Mouse (Mus musculus) layer of hippocampus, adult 8-10 months (tissue): ENCODE measurements around the gene Ugt1a5. TPM values are rescaled to one million over a fixed set of nuclear protein-coding genes. Genes with fewer than 3 reads are reported as not detected.

Experiments used
- DNase-seq, 2 experiments: peaks; one replicate each; pipeline ENCODE4 v3.0.0; 2022; ENCODE audit warnings: low spot score in 2 of 2
- total RNA-seq, 4 experiments: library from RNA; stranded (reverse); gene quantifications; 2 replicates each; pipeline ENCODE4 v1.2.4; 2022

Gene Ugt1a5
- total RNA-seq, 4 experiments from 2014 or later, result 0.65 TPM; not detected in 3

DNA sequence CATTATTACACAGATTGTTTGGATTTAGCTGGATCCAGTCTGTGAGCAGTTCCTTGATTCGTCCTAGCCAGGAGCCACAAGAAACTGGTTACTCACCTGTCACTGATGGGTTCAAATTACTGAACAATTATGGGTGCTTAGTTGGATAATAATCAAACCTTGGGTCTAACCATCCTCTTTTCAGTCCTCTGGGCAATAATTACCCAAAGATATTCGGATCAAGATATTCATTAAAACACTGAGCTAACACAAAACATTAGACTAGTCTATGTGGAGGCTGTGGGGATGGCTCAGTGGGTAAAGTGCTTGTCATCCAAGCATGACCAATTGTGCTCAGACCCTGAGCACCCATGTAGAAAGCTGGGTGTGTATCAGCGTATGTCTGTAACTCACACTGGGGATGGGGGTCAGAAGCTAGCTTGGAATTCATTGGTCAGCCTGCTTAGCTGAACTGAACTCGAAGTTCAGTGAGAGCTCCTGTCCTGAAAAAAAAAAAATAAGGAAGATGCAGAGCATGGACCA, 70.1 kb downstream of the Ugt1a5 start:
- no peak for DNase-seq

DNA sequence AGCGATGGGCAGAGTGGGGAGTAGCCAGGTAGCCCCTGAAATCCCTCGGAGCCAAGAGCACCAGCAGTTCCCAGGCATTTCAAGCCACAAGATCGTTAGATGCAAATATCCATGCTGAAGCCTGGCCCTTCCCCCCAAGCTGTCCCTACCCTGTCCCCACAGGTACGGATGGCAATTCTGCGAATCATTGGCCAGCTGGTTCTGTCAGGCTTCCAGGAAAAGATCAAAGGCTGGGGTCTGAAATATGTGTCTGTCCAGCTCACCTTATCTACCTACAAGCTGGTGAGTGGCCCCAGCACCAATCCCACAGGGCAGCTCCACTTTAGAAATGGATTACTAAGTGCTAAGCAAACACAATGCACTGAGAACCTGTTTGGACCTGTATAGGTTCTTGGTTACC, 71.5 kb downstream of the Ugt1a5 start:
- DNase-seq, result no peak

DNA sequence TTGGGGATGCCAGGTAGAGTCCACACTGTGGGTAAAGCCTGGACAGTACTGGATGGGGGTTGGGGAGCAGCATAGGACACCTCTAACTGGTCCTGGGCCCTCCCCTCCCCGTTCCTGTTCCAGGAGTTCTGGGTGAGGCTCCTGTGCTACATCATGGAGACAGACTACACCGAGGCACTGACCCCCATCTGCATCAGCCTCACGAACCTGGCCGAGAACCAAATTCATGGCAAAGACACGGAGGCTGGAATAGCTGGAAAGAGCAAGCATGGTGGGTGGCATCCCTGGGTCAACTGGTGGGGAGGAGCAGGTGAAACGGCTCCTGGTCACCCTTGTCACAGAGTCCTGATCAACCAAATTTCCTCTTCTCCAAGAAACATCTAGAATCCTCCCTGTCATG, 73.0 kb downstream of the Ugt1a5 start:
- DNase-seq, result no peak

DNA sequence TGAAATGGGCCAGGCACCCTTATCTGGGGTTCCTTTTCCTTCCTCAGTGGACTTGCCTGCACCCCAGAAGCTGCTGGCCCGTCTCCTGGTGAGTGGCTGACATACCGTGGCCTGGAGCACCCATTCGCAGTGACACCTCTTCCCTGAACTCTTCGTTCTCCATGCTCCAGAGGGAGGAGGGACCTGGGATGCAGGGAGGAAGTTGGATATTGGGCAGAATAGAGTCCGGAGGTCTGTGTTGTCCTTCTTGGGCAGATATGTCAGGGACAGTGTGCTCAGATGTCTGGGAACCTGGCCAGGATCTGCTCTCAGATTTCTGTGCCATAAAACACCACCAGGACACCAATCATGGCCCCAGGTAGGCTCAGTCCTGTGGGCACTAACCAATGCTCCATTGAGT, 74.3 kb downstream of the Ugt1a5 start:
- DNase-seq, result no peak

DNA sequence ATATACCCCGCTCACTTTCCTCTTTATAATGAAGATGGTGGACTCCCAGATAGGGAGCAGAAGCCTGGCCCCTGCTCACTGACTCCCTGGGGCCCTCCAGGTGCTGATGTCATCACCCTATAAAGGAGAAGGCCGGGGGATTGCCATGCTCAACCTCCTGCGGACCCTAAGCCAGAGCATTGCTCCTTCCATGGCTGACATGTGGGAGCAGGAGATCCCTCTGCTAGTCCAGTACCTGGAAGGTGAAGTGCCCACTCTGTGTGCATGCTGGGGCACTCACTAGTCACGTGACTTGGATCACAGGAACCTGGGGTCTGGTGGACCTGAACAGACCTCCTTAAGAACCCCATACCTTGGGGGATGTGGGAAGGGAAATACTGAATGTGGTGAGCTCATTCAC, 74.8 kb downstream of the Ugt1a5 start:
- DNase-seq, result no peak

DNA sequence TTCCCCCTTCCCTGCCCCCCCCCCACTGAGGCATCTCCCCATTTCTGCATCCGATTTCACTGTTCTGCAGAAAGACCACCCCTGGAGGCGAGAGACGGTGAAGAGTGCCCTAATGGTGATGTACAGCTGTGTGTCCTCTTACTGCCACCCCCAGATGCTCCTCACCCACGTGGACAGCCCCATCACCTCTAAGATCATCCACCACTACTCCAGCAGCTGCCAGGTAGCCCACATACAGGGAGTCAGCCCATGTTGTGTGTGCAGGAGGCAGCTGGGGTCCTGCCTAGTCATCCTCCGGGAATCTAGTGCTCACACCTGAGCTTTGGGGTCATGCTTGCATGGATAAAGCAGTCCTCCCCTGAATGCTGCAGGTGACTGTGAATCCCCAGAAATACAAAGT, 78.0 kb downstream of the Ugt1a5 start:
- DNase-seq, result no peak

DNA sequence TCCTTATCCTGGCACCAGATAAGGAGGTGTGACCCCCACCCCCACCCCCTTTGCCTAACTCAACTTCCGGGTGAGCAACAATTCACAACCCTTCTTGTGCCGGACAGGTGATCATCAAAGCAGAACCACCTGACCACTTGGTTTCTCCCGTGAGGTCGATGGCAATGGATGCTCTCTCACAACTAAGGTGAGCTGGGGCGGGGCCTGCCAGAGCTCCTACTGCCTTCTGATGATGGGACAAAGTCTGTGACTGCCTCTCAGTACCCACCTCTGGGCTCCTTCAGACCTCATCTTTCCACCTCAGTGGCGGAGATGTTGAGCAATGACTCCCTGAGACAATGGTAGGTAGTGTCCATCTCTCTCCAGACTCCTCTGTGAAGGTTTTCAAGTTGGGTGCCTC, 80.1 kb downstream of the Ugt1a5 start:
- no peak for DNase-seq

DNA sequence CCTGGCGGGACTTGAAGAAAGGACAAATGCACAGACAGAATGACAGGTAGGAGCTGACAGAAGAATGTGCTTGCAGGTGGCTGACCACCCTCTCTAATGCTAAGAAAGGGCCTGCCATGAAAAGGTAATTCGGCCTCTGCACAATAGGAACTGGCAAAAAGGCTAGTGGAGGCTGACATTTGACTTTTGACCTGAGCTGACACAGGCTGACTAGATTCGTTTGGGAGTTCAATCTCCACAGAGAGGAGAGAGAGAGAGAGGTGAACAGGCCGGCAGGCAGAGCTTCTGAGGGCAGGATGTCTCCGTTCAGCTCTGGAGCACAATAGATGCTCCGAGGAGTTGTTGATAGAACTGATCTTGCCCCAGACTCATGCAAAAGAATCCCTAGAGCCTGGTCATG, 80.6 kb downstream of the Ugt1a5 start:
- no peak for DNase-seq

DNA sequence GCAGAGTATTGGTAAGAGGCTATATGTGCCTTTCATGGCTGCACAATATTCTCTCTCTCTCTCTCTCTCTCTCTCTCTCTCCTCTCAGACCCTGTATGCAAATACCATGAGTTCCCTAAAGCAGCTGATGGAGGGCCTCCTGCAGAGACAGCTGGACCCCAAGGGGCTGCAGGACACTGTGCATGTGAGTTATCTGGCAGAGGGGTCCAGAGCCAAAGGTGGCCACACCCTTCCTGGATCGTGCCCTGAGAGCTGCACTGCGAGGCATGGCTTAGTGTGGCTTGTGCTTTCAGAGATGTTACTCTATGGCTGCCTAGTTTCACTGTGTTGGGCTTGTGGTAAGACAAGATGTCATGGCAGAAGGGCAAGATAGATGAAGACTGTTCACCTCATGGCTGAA, 81.8 kb downstream of the Ugt1a5 start:
- DNase-seq, result no peak

DNA sequence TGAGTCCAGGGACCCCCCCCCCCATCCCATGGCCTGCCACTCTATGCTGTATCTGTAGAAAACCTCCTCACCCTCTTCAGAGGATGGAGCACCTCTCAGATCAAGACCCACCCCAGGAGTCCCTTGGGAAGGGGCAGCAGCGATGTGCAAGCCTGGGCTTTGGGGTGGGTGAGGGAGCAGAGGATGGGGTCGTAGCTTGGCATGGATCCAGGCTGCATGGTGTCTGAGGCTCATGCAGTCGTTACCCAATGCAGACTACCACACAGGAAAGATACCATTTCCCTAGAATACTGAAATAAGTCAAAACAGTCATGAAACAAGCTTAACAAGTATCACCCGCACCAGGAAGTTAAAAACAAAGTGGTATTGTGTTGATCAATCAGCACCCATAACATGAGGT, 82.8 kb downstream of the Ugt1a5 start:
- DNase-seq, result no peak

DNA sequence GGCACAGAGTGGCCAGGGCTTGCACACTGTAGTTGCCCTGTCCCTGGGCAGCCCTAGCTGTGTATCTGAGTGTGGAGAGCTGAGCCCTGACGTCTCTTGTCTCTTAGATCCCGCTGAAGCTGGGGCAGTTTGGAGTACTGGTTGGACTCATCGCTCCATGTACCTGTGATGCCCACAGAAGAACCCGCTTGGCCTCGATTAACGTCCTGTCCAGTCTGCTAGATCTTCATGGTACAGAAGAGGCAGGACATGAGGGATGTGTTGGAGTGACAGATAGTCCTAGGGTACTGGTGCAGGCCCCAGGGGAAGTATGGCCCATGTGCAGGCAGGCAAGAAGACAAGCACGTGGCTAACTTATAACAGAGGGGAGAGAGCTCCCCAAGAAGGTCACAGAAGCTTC, 83.8 kb downstream of the Ugt1a5 start:
- no peak for DNase-seq

DNA sequence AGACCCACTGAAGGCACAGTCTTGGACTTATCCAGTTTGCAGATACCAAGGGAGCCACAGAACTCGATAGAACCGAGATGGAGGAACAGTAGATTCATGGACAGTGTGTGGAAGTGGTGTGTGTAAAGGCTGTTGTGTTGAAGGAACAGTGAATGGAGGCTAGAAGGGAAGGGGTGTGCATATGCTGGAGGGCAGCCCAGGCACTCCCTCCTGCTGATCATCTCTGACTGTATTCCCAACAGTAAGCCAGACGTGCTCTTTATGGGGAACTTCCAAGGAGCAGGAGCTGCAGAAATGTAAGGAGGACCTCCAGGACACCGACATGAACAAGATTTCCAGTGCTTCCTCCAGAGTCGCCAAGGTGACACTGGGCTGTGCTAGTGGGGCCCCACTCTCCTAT, 84.2 kb downstream of the Ugt1a5 start:
- DNase-seq, result no peak

DNA sequence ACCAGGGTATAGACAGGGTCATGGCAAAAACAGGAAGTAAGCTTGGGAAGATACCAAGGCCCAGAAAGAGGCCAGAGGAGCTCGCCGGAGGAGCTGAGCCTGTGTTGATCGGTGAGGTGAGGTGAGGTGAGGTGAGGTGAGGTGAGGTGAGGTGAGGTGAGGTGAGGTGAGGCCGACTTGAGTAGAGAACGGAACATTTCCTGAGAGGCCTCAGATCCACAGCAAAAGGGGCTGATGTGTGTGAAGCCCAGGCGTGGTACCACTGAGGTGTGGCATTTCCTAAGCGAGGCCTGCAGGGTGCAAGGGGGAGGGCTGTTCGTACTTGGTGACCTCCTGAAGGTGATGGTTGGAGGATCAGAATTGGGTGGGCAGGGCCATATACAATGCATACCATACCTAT, 87.3 kb downstream of the Ugt1a5 start:
- no peak for DNase-seq

DNA sequence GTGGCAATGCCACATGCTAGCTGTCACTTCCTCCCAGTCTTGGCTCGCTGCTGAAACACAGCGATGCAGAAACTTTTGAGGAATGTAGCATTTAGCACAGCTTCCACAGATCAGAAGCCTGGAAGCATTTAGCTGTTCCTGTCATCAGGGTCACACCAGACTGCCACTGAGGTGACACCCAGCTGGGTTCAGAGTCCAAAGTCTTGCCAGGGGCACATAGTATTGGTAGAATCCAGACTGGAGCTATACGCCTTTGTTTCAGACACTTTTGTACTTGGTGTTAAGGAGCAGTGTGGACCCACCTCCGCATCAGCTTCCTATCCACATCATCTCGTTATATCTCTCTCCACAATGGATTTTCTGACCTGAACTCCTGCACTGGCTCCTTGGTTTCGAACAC, 87.7 kb downstream of the Ugt1a5 start:
- no peak for DNase-seq

DNA sequence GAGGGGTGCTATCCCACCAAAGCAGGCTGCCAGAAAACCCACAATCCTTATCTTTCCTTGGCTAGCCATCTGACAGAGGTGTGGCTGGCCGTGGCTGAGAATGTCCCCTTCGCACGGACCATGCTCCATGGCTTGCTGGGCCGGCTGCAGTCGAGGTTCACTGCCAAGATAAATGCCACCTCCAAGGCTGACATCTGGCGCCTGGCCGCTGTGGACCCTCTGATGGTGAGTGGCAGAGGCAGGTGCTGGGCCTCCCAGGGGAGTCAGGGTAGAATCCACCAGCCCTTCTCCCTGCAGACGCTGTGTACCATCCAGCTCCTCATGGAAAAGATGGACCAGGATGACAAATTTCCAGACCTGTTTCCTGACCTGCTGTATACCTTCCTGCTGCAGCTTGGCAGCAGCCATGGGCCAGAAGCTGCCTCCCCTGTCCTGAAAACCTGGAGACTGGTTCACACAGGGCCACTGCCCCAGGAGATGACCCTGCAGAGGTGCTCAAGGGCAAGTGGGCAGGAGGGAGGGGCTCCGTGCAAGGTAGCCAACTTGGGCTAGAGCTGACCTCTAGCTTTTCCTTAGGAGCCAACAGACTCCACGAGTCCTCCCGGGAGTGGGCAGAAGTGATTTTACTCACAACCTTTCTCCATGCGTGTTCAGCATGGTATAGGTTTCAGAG, 89.1 kb downstream of the Ugt1a5 start:
- DNase-seq, result peak in 1 of 2 experiments; percentile 26

DNA sequence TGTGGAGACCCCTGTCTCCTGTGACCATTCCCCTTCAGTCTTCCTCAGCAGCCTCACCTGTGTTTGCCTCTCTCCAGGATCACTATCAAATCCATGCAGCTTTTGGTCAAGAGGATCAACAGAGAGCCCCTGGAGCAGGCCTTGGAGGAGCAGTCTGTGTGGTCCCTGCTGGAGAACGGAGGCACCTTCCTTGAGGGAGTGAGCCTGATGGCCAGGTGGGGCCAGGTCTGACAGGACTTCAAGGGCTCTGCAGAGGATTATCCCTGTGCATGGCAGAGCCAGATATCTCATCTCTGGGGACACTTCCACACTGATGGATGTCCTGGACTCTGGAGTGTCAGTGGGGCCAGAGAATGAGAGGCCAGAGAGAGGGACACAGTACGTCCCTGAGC, 89.7 kb downstream of the Ugt1a5 start:
- no peak for DNase-seq

DNA sequence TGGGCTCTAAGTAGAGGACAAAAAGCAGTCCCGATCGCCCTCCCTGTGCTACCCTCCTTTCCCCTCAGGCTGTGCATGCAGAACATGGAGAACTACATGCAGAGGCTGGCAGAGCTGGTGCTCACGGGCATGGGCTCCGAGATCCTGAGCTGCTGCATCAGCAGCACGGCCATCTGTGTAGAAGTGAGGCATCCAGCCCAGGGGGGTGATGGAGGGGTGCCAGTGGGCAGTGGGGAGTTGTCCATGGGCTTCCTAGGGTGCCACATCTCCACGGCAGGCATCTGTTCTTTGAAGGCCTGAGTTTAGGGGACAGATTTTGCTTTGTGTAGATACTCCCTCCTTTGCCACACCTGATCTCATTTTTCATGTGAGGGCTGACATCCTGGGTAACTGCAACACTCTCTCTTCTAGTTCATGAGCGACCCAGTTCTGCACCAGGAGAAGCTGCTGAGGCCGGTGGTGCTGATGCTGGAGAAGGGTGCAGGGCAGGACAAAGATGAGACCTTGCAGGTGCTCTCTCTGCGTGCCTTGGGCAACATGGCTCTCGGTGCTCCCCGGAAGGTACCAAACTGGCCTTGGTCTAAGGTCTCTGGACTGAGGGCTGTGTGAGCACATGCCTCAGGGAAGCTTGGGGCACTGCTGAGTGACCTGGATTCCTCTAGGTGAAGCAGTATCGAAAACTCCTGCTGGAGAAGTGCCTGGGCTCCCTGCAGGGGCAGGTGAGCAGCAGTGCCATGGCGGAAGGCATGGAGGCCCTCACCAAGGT, 90.4 kb downstream of the Ugt1a5 start:
- DNase-seq, result peak in 1 of 2 experiments; percentile 22

DNA sequence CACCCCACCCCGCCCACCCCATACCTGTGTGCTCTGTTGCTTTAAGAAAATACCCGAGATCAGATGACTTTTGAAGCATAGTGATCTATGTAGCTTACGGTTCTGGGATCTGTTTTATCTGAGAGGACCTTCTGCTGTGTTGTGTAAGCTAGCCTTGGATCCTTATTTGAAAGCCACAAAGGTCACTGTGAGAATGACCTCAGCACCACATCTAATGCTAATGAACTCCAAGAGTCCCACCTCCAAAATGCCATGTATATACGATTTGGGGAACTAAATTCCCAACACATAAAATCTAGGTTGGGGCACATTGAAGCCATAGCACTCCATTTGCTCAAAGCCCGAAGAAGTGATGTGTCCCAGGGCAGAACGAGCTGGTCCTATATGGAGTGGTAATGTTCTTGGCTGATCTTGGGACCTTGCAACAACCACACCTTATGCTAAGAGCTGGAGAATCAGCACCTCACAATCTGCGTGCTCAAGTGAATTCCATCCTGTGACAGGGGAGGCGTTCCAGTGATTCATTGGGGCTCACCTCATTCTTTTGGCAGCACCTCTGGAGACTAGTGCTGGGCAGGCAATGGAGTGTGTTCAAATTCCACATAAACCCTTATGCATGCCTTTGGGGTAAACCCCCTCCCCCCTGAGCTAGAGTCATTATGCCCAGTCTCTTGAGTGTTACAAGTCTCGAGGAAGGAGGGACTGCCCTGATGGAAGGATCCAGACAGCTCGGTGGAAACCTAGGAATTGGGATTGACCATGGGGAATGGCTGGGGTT, 91.3 kb downstream of the Ugt1a5 start:
- DNase-seq, result no peak

DNA sequence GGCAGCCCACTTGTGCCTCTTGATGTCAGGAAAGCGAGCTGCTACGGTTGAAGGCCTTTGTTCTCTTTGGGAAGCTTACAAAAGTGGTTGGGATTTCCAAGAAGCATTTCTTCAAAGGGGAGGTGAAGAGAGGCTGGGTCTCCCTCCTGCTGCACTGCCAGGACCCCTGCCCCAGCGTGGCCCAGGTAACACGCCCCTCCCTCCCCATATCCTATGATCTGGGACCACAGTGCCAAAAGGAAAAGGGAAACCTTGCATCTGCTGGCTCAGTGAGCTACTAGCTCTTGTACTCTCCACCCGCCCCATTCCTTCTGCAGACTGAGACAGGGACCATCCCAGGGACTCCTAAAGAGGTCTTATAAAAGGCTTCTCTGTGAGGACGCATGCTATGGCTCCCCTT, 91.9 kb downstream of the Ugt1a5 start:
- DNase-seq, result no peak

DNA sequence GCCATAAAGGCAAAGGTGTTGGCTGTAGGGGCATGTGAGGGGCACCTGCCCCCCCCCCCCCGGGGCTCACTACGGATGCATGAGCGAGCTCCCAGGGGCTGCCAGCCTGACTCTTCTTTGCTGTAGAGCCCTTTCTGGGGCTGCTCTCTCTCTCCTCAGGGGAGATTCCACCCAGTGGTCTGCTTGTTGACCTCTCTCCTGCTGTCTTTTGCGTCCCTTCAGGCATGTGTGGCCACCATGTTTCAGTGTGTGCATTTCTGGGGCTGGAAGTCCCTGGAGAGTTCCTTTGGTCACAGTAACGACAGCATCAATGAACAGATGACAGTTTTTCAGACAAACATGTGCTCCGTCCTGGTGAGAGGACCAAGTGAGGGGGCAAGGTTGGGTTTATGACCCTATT, 92.5 kb downstream of the Ugt1a5 start:
- no peak for DNase-seq

DNA sequence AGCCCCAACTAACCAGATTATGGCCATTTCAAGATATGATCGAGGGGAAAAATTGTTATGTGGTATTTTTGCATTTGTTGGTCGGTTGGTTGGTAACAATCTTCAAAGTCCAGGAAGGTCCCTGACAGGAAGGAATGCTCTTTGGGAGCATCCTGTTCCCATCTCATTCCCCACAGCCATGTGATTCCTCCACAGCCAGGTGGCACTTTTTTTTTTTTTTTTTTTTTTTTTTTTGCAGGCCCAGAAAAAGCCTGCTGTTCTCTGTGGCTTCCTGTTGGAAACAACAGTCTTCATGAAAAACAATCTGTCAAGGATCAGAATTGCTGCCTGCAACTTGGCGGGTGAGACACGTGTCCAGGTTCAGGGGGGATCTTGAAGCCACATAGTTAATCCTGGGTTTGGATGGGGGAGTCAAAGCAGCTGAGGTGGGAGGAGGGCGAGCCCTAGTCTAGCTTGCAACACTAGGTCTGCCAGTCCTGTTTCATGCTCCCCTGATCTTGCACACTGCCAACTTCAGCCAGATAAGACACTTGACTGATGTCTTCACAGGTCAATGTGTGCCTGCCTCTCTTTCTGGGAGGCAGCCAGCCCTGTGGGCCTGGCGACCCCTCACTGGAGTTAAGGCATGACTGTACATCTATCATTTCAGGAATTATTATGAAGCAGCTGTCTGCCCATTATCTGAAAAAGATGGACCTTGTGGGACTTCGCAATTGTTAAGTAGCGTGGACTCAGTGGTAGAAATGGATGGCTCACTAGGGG, 93.2 kb downstream of the Ugt1a5 start:
- peak in 1 of 2 experiments; percentile 19 for DNase-seq

DNA sequence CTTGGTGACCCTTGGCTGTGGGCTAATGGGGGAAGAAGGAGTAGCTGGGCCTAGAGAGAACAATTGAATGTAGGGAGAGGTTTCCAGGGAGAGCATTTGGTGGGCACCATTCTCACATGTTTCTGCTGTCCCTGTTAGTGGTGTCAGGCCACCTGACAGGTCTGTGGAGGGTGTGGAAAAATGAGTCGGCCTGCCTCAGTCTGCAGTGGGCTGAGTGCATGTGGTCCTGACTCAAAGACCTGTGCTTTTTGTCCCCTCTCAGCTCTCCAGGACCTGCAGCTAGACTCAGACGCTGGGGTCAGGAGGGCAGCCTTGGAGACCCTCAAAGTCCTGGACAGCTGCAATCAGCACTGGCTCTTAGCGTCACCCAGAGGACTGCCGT, 93.8 kb downstream of the Ugt1a5 start:
- no peak for DNase-seq
